Mouse (Mus musculus) kidney, embryonic 15.5 days (tissue): ENCODE measurements at regions not wholly inside any gene's neighbourhood (a gene's known extent, or its start where the extent isn't known, plus 50 kb on each side); places are given as distances from the start of the nearest gene placed in this dataset.
A peak's percentile ranks its signal among the peaks of the same experiment; 100 is the strongest.

Source experiments
- ATAC-seq: fragments of 200-750 bp; cut with Nextera tagmentation; replicated peaks from 2 replicates; pipeline ENCODE4 v1.8.0; 2017; ENCODE audit warnings: moderate TSS enrichment; ENCODE audit not compliant: low FRiP score
- H3K27ac ChIP-seq: fragments of 300-500 bp; sonication (generic); 2 replicates; pipeline ENCODE4 v1.5.1; 2015; ENCODE audit warnings: mild to moderate bottlenecking, inconsistent platforms
- H3K27me3 ChIP-seq: fragments of 300-500 bp; sonication (generic); 2 replicates; pipeline ENCODE4 v1.6.1; 2015; ENCODE audit warnings: inconsistent platforms
- H3K36me3 ChIP-seq: fragments of 300-500 bp; sonication (generic); 2 replicates; pipeline ENCODE4 v1.6.1; 2015; ENCODE audit warnings: inconsistent platforms
- H3K4me1 ChIP-seq: fragments of 300-500 bp; sonication (generic); 2 replicates; pipeline ENCODE4 v1.6.1; 2015; ENCODE audit warnings: inconsistent platforms
- H3K4me2 ChIP-seq: fragments of 300-500 bp; sonication (generic); 2 replicates; pipeline ENCODE4 v1.6.1; 2015; ENCODE audit warnings: moderate library complexity, mild to moderate bottlenecking, inconsistent platforms
- H3K4me3 ChIP-seq: fragments of 300-500 bp; sonication (generic); replicated peaks from 2 replicates; pipeline ENCODE4 v1.5.1; 2015; ENCODE audit warnings: mild to moderate bottlenecking, inconsistent platforms
- H3K9ac ChIP-seq: fragments of 300-500 bp; sonication (generic); 2 replicates; pipeline ENCODE4 v1.6.1; 2015; ENCODE audit warnings: mild to moderate bottlenecking, inconsistent platforms
- H3K9me3 ChIP-seq: fragments of 300-500 bp; sonication (generic); replicated peaks from 2 replicates; pipeline ENCODE4 v1.6.1; 2016; ENCODE audit warnings: inconsistent platforms
- WGBS: fragments of 180-500 bp; shearing (Covaris S2); methylation state at CpG from one replicate; pipeline ENCODE4 v1.1.7; 2015; ENCODE audit warnings: mixed read lengths; 5-methylcytosine and 5-hydroxymethylcytosine counted together

GRCm38 (mm10) chr8:86320938-86321337, 259.5 kb downstream of the Abcc12 start:
- ATAC-seq, result no peak
- H3K4me2 ChIP-seq, result no peak overlapping the region
- 84% methylated on average over 3 of the region's 3 CpGs for WGBS
- no peaks in the 10 kb centered on the region for H3K27me3 ChIP-seq
- H3K9me3 ChIP-seq, result no peaks in the 10 kb centered on the region
- peaks cover 6% of the 10 kb centered on the region; the same call in 1 of the 2 replicates for H3K4me1 ChIP-seq
- H3K27ac ChIP-seq, result no peak overlapping the region
- no peaks in the 10 kb centered on the region for H3K36me3 ChIP-seq
- H3K4me3 ChIP-seq, result no peak overlapping the region
- no peak overlapping the region for H3K9ac ChIP-seq

GRCm38 (mm10) chr8:86318531-86318930, 262.0 kb downstream of the Abcc12 start:
- no peak overlapping the region for H3K4me3 ChIP-seq
- no peak for ATAC-seq
- H3K4me2 ChIP-seq, result no peak overlapping the region
- no peak overlapping the region for H3K9ac ChIP-seq
- no peaks in the 10 kb centered on the region for H3K27me3 ChIP-seq
- H3K36me3 ChIP-seq, result no peaks in the 10 kb centered on the region
- no peak overlapping the region for H3K27ac ChIP-seq
- no peaks in the 10 kb centered on the region for H3K4me1 ChIP-seq
- no peaks in the 10 kb centered on the region for H3K9me3 ChIP-seq
- 58% methylated on average over 3 of the region's 3 CpGs for WGBS

DNA sequence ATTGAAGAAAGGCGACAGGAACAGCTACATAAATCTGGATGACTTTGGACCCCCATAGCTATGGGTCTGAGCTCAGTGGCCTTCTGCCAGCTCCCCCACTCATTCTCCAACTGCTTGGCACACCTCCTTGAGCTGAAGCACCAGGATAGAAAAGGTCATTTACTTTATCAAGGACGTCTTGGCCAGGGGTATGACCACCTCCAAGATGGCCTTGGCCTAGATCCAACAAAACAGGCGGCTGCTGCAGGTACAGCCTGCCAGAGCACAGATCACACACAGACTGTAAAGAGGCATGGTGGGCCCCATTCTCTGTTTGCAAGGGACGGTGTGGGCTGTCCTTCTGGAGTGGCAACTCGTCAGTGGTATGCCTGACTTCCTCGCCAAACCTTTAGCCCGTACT, 264.2 kb downstream of the Abcc12 start:
- Histone ChIP-seq H3K9me3 (no peaks in the 10 kb centered on the region), H3K4me1 (no peaks in the 10 kb centered on the region), H3K9ac (no peak overlapping the region), H3K4me3 (no peak overlapping the region), H3K36me3 (no peaks in the 10 kb centered on the region), H3K27ac (no peak overlapping the region), H3K4me2 (no peak overlapping the region), H3K27me3 (no peaks in the 10 kb centered on the region)
- 79% methylated on average over 7 of the region's 7 CpGs for WGBS
- ATAC-seq, result no peak

DNA sequence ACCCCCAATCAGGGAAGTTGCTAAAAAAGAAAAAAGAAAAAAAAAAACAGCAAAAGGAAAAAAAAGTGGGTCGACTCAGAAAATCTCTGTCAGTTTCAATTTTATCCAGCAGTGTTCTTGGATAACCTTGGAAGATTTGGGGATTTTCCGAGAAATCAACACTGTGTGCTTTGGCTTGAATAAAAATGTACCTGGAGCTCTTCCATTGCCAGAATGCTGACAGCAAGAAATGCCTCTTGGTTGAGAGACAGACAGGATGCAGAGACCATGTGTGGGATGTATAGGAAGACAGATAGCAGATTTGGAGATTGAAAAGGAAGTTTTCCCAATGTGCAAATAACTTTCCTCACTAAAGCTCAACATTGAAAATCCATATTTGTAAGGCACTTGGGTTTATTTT, 271.0 kb downstream of the Abcc12 start:
- H3K4me1 ChIP-seq, result no peaks in the 10 kb centered on the region
- no peak overlapping the region for H3K9ac ChIP-seq
- ATAC-seq, result no peak
- no peaks in the 10 kb centered on the region for H3K9me3 ChIP-seq
- H3K27me3 ChIP-seq, result no peaks in the 10 kb centered on the region
- WGBS, result 64% methylated on average over 2 of the region's 2 CpGs
- H3K27ac ChIP-seq, result no peak overlapping the region
- no peaks in the 10 kb centered on the region for H3K36me3 ChIP-seq
- H3K4me2 ChIP-seq, result no peak overlapping the region
- H3K4me3 ChIP-seq, result no peak overlapping the region

DNA sequence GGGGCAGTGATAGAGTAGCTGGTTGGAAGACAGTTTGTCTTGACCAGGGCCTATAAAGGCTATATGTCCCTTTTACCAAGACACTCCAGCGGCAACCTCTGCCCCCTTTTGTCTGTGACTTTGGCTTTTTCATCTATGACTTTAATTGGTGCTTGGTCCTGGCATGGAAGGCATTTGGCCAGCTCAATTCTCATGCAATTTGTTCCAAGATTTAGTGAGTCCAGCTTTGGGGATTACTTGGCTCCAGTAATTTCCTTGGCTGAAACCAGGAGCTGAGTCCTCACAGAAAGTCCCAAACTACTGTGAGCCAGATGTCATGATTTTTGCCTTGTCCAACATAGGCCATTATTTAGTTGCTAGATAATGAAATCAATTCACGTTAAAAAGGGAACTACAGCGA, 273.1 kb downstream of the Abcc12 start:
- Histone ChIP-seq H3K36me3 (no peaks in the 10 kb centered on the region), H3K4me1 (no peaks in the 10 kb centered on the region), H3K27me3 (no peaks in the 10 kb centered on the region), H3K27ac (no peak overlapping the region), H3K4me2 (no peak overlapping the region), H3K9ac (no peak overlapping the region), H3K9me3 (no peaks in the 10 kb centered on the region), H3K4me3 (no peak overlapping the region)
- no peak for ATAC-seq
- 91% methylated on average over 3 of the region's 3 CpGs for WGBS

GRCm38 (mm10) chr8:86301885-86302509, 278.5 kb downstream of the Abcc12 start:
- Histone ChIP-seq H3K4me1 (0 out of 2 replicates have a peak, but pooled peaks cover 4% of the 10 kb centered on the region), H3K9me3 (no peaks in the 10 kb centered on the region), H3K4me3 (no peak overlapping the region), H3K27ac (peak overlapping the region; percentile 62), H3K27me3 (no peaks in the 10 kb centered on the region), H3K36me3 (no peaks in the 10 kb centered on the region), H3K9ac (no peak overlapping the region), H3K4me2 (no peak overlapping the region)
- WGBS, result 35% methylated on average over 4 of the region's 4 CpGs
- 0 out of 2 replicates have a peak, but pooled peaks have one; percentile 36 for ATAC-seq

DNA sequence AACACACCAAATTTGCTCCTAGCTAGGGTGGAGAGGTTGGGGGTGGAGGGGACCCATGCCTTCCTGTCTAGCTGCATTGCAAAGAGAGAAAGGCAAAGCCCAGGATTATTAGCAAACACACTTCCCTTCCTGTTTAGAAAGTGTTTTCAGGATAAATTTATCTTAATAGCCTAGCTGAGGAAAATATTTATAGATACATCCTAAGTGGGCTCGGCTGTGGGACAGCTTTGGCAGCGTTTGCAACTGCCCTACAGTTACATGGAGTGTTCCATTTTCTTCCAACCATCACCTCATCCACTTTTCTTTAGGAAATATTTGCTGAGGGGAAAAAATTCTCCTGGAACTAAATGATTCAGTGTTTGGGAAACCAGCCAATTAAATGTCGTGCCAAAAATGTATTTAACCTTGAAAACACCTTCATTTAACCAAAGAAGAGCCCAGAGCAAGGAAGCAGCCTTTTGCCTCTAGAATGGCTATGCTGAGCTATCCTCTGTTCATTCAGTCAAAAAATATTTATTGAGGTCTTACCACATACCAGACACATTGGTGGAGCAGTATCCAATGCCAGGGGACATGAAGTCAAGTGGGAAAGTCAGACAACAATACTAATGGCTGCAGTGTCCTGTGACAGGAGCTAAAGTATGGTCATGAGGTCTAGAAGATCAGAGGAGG, 291.6 kb downstream of the Abcc12 start:
- no peaks in the 10 kb centered on the region for H3K4me1 ChIP-seq
- no peak overlapping the region for H3K4me3 ChIP-seq
- no peaks in the 10 kb centered on the region for H3K9me3 ChIP-seq
- H3K36me3 ChIP-seq, result no peaks in the 10 kb centered on the region
- no peak overlapping the region for H3K27ac ChIP-seq
- H3K9ac ChIP-seq, result no peak overlapping the region
- H3K4me2 ChIP-seq, result no peak overlapping the region
- H3K27me3 ChIP-seq, result no peaks in the 10 kb centered on the region
- 56% methylated on average over 3 of the region's 3 CpGs for WGBS
- ATAC-seq, result no peak

DNA sequence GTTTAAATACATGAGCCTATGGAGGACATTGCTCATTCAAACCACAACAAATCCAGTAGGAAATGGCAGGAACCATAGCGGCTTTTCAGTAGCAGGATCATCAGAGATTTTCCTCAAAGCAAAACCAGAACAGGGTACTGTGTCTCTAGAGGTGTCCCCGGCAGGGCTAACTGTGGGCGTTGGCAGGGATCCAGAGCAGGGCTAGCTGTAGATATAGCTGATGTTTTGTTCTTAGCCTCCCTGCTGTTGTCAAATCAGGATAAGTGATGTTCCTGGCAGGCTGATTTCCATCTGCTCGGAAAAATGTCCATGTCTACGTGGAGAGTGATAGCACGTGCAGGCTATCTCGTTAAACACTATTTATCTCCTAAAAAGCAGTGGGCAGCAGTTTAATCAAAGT, 297.6 kb downstream of the Abcc12 start:
- no peaks in the 10 kb centered on the region for H3K36me3 ChIP-seq
- no peak overlapping the region for H3K4me2 ChIP-seq
- H3K9me3 ChIP-seq, result no peaks in the 10 kb centered on the region
- no peak for ATAC-seq
- WGBS, result 58% methylated on average over 7 of the region's 7 CpGs
- H3K4me3 ChIP-seq, result no peak overlapping the region
- no peak overlapping the region for H3K9ac ChIP-seq
- no peaks in the 10 kb centered on the region for H3K4me1 ChIP-seq
- no peaks in the 10 kb centered on the region for H3K27me3 ChIP-seq
- H3K27ac ChIP-seq, result no peak overlapping the region

DNA sequence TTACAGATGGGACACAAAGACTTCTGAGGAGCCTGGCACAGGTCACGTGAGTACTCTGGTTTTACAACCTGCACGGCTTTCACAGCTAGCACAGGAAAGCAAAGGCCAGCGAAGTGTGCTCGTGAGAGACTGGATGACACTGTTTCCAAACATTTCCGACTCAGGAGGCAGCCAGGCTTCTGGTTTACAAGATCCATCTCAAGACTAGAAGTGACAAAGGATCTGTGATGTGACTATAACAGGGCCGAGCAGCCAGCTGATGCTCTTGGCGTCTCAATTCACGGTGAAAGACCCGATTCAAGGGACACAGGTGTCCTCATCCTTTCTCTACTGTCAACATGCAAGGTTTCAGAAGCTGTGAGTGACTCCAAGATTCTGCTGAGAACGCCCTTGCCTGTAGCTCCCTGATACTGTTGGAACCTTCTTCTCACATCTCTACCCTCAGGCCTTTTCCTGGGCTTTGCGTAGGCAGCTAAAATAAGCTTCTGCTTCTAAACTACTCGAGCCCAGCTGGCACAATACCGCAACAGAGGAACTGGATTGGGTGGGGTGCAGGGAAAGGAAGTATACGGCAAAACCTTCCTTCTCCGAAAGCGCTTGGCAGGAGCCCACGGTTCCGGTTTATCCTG, 300.3 kb downstream of the Abcc12 start:
- no peak for ATAC-seq
- Histone ChIP-seq H3K9ac (no peak overlapping the region), H3K4me2 (no peak overlapping the region), H3K27me3 (no peaks in the 10 kb centered on the region), H3K27ac (no peak overlapping the region), H3K36me3 (no peaks in the 10 kb centered on the region), H3K4me1 (no peaks in the 10 kb centered on the region), H3K9me3 (no peaks in the 10 kb centered on the region), H3K4me3 (no peak overlapping the region)
- WGBS, result 71% methylated on average over 18 of the region's 18 CpGs

GRCm38 (mm10) chr8:86275699-86276098, 304.8 kb downstream of the Abcc12 start:
- Histone ChIP-seq H3K27ac (no peak overlapping the region), H3K9ac (no peak overlapping the region), H3K27me3 (no peaks in the 10 kb centered on the region), H3K36me3 (no peaks in the 10 kb centered on the region), H3K4me3 (no peak overlapping the region), H3K4me2 (no peak overlapping the region), H3K4me1 (no peaks in the 10 kb centered on the region), H3K9me3 (no peaks in the 10 kb centered on the region)
- no peak for ATAC-seq
- 78% methylated on average over 4 of the region's 4 CpGs for WGBS

- H3K9me3 ChIP-seq, result no peaks in the 10 kb centered on the region
- no peak overlapping the region for H3K4me2 ChIP-seq
- 23% methylated on average over 3 of the region's 3 CpGs for whole genome bisulfite sequencing
- no peaks in the 10 kb centered on the region for H3K4me1 ChIP-seq
- H3K9ac ChIP-seq, result no peak overlapping the region
- no peaks in the 10 kb centered on the region for H3K27me3 ChIP-seq
- ATAC-seq, result peak; percentile 75; the same call in 1 of the 2 replicates
- H3K4me3 ChIP-seq, result no peak overlapping the region
- H3K36me3 ChIP-seq, result no peaks in the 10 kb centered on the region
- no peak overlapping the region for H3K27ac ChIP-seq
Observed at GRCm38 (mm10) chr8:86273811-86274210, 306.7 kb downstream of the Abcc12 start.

- H3K4me2 ChIP-seq, result no peak overlapping the region
- H3K4me1 ChIP-seq, result no peaks in the 10 kb centered on the region
- H3K27ac ChIP-seq, result no peak overlapping the region
- H3K9ac ChIP-seq, result no peak overlapping the region
- no peaks in the 10 kb centered on the region for H3K9me3 ChIP-seq
- no peaks in the 10 kb centered on the region for H3K36me3 ChIP-seq
- no peak for ATAC-seq
- WGBS, result 17% methylated on average over 1 of the region's 1 CpGs
- no peak overlapping the region for H3K4me3 ChIP-seq
- H3K27me3 ChIP-seq, result no peaks in the 10 kb centered on the region
Observed at GRCm38 (mm10) chr8:86272626-86273025, 307.9 kb downstream of the Abcc12 start.
